Mouse (Mus musculus): ENCODE data around the gene Efna5.

The Efna5 gene

GRCm38 (mm10) chr17:62659501-62660175 lies 221.5 kb downstream of the Efna5 start:
- no peak for DNase-seq (ENCODE audit: low read depth in 1 of 2, low spot score in 2 of 2)

GRCm38 (mm10) chr17:62657832-62658630 lies 223.1 kb downstream of the Efna5 start:
- no peak for DNase-seq (ENCODE audit: low read depth in 1 of 2, low spot score in 2 of 2)

GRCm38 (mm10) chr17:62657051-62657450 lies 224.1 kb downstream of the Efna5 start:
- DNase-seq (ENCODE audit: low read depth in 1 of 2, low spot score in 2 of 2): no peak

GRCm38 (mm10) chr17:62656591-62656990 lies 224.5 kb downstream of the Efna5 start:
- no peak for DNase-seq (ENCODE audit: low read depth in 1 of 2, low spot score in 2 of 2)

GRCm38 (mm10) chr17:62655819-62656355 lies 225.2 kb downstream of the Efna5 start:
- no peak for DNase-seq (ENCODE audit: low read depth in 1 of 2, low spot score in 2 of 2)

GRCm38 (mm10) chr17:62652451-62652850 lies 228.7 kb downstream of the Efna5 start:
- DNase-seq (ENCODE audit: low read depth in 1 of 2, low spot score in 2 of 2): no peak

- DNase-seq (ENCODE audit: low read depth in 1 of 2, low spot score in 2 of 2): no peak
Measured at GRCm38 (mm10) chr17:62651696-62652095, 229.4 kb downstream of the Efna5 start.

GRCm38 (mm10) chr17:62649293-62649950 lies 231.7 kb downstream of the Efna5 start:
- DNase-seq (ENCODE audit: low read depth in 1 of 2, low spot score in 2 of 2): no peak

- no peak for DNase-seq (ENCODE audit: low read depth in 1 of 2, low spot score in 2 of 2)
Measured at GRCm38 (mm10) chr17:62646836-62647235, 234.3 kb downstream of the Efna5 start.

GRCm38 (mm10) chr17:62642447-62643145 lies 238.5 kb downstream of the Efna5 start:
- DNase-seq (ENCODE audit: low read depth in 1 of 2, low spot score in 2 of 2): no peak

GRCm38 (mm10) chr17:62640654-62641053 lies 240.5 kb downstream of the Efna5 start:
- no peak for DNase-seq (ENCODE audit: low read depth in 1 of 2, low spot score in 2 of 2)

GRCm38 (mm10) chr17:62636896-62637295 lies 244.2 kb downstream of the Efna5 start:
- no peak for DNase-seq (ENCODE audit: low read depth in 1 of 2, low spot score in 2 of 2)

- no peak for DNase-seq (ENCODE audit: low read depth in 1 of 2, low spot score in 2 of 2)
Measured at GRCm38 (mm10) chr17:62634937-62635336, 246.2 kb downstream of the Efna5 start.

- no peak for DNase-seq (ENCODE audit: low read depth in 1 of 2, low spot score in 2 of 2)
Measured at GRCm38 (mm10) chr17:62628474-62628873, 252.6 kb downstream of the Efna5 start.

- no peak for DNase-seq (ENCODE audit: low read depth in 1 of 2, low spot score in 2 of 2)
Measured at GRCm38 (mm10) chr17:62627508-62627907, 253.6 kb downstream of the Efna5 start.

- DNase-seq (ENCODE audit: low read depth in 1 of 2, low spot score in 2 of 2): no peak
Measured at GRCm38 (mm10) chr17:62625646-62626020, 255.5 kb downstream of the Efna5 start.

- no peak for DNase-seq (ENCODE audit: low read depth in 1 of 2, low spot score in 2 of 2)
Measured at GRCm38 (mm10) chr17:62624804-62625645, 256.1 kb downstream of the Efna5 start.

- DNase-seq (ENCODE audit: low read depth in 1 of 2, low spot score in 2 of 2): no peak
Measured at GRCm38 (mm10) chr17:62623224-62623623, 257.9 kb downstream of the Efna5 start.

GRCm38 (mm10) chr17:62622481-62622880 lies 258.6 kb downstream of the Efna5 start:
- DNase-seq (ENCODE audit: low read depth in 1 of 2, low spot score in 2 of 2): no peak

GRCm38 (mm10) chr17:62615159-62615558 lies 266.0 kb downstream of the Efna5 start:
- no peak for DNase-seq (ENCODE audit: low read depth in 1 of 2, low spot score in 2 of 2)
